Mouse (Mus musculus): Measurements from ENCODE around the gene Tomm22. TPM values are rescaled to one million over a fixed set of nuclear protein-coding genes. Genes with fewer than 3 reads are reported as not detected.

Tomm22 gene
- polyA plus RNA-seq, 1 experiment, result 65.2 TPM

- no peak for DNase-seq
- Histone ChIP-seq H3K4me3 (ENCODE audit: control insufficient read depth, insufficient read depth, low read length) (no peak overlapping the region), H3K4me1 (replicated peaks; ENCODE audit: control insufficient read depth, insufficient read depth, low read length) (peaks cover 13% of the 10 kb centered on the region), H3K27ac (ENCODE audit: control insufficient read depth, insufficient read depth, low read length) (no peak overlapping the region), H3K36me3 (ENCODE audit: control insufficient read depth, insufficient read depth, low read length) (no peaks in the 10 kb centered on the region), H3K27me3 (ENCODE audit: control insufficient read depth, insufficient read depth, low read length) (no peaks in the 10 kb centered on the region)
- no peak for TF ChIP-seq CTCF (IDR thresholded peaks at IDR 0.05; ENCODE audit: borderline replicate concordance, control insufficient read depth, extremely low read depth, insufficient read depth, low read length, poor library complexity)
- TF ChIP-seq POLR2A (IDR thresholded peaks at IDR 0.05; ENCODE audit: control insufficient read depth, extremely low read depth, insufficient read depth, low read length, poor library complexity), result no peak
- WGBS, result 98% methylated on average over 6 of the region's 6 CpGs
Measured at GRCm38 (mm10) chr15:79684616-79685015, 14.0 kb downstream of the Tomm22 start.

DNA sequence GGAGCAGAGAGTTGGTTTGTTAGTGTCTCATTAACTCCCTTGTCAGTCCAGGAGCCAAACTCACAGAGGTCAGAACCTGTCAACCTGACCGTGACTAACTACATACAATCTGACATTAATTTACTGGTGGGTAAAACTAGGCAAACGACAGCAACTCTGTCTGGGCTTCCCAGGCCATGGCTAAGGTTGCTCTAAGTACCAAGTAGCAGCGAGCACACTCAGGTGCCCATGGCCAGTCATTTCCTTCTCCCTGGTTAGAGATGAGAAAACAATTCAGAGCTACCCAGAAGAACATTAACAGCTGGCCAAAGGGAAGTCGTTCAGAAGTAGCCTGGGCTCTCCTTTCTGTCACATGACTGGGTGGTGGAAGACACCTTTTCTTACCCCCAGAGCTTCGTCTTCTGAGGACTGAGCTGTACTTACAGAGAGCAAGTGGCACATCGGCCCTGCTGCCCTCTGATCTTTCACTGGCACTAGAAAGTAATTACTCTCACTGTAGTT, 14.5 kb downstream of the Tomm22 start:
- no peak for DNase-seq
- peaks cover 16% of the 10 kb centered on the region for H3K4me1 ChIP-seq (replicated peaks; ENCODE audit: control insufficient read depth, insufficient read depth, low read length)
- no peak overlapping the region for H3K27ac ChIP-seq (ENCODE audit: control insufficient read depth, insufficient read depth, low read length)
- WGBS, result 23% methylated on average over 6 of the region's 6 CpGs
- H3K4me3 ChIP-seq (ENCODE audit: control insufficient read depth, insufficient read depth, low read length), result no peak overlapping the region
- H3K27me3 ChIP-seq (ENCODE audit: control insufficient read depth, insufficient read depth, low read length), result no peaks in the 10 kb centered on the region
- no peaks in the 10 kb centered on the region for H3K36me3 ChIP-seq (ENCODE audit: control insufficient read depth, insufficient read depth, low read length)
- no peak for TF ChIP-seq POLR2A (IDR thresholded peaks at IDR 0.05; ENCODE audit: control insufficient read depth, extremely low read depth, insufficient read depth, low read length, poor library complexity)
- TF ChIP-seq CTCF (IDR thresholded peaks at IDR 0.05; ENCODE audit: borderline replicate concordance, control insufficient read depth, extremely low read depth, insufficient read depth, low read length, poor library complexity), result no peak

- H3K4me1 ChIP-seq (replicated peaks; ENCODE audit: control insufficient read depth, insufficient read depth, low read length), result peaks cover 18% of the 10 kb centered on the region
- no peak for DNase-seq
- no peak overlapping the region for H3K27ac ChIP-seq (ENCODE audit: control insufficient read depth, insufficient read depth, low read length)
Measured at GRCm38 (mm10) chr15:79686046-79686869, 15.6 kb downstream of the Tomm22 start.

DNA sequence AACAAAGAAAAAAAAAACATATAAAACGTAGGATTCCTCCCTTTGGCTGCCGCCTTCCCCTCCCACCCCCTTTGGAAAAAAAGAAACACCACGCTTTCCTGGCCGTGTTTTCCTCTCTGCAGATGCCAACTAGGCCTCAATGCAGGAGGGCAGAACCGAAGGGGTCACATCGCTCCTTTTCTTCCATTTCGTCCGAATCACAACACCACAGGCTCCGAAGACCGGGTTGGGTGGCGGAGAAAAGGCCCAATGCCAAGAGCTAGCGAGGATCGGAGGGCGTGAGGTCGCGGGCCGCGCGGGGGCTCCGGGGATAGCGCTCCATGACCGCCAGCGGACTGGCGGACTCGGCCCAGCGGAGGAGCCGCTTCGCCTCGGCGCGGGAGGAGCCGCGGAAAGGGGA, 16.5 kb downstream of the Tomm22 start:
- Histone ChIP-seq H3K36me3 (ENCODE audit: control insufficient read depth, insufficient read depth, low read length) (no peaks in the 10 kb centered on the region), H3K27me3 (ENCODE audit: control insufficient read depth, insufficient read depth, low read length) (no peaks in the 10 kb centered on the region), H3K27ac (ENCODE audit: control insufficient read depth, insufficient read depth, low read length) (no peak overlapping the region), H3K4me1 (replicated peaks; ENCODE audit: control insufficient read depth, insufficient read depth, low read length) (peaks cover 24% of the 10 kb centered on the region), H3K4me3 (ENCODE audit: control insufficient read depth, insufficient read depth, low read length) (peak overlapping the region; percentile 93)
- no peak for DNase-seq
- WGBS, result under 1% methylated on average over 33 of the region's 33 CpGs
- TF ChIP-seq POLR2A (IDR thresholded peaks at IDR 0.05; ENCODE audit: control insufficient read depth, extremely low read depth, insufficient read depth, low read length, poor library complexity) (no peak), CTCF (IDR thresholded peaks at IDR 0.05; ENCODE audit: borderline replicate concordance, control insufficient read depth, extremely low read depth, insufficient read depth, low read length, poor library complexity) (no peak)

More at GRCm38 (mm10) chr15:79686046-79686869, 15.6 kb downstream of the Tomm22 start:
- Histone ChIP-seq H3K27me3 (ENCODE audit: control insufficient read depth, insufficient read depth, low read length) (no peaks in the 10 kb centered on the region), H3K4me3 (ENCODE audit: control insufficient read depth, insufficient read depth, low read length) (peak overlapping the region; percentile 14), H3K36me3 (ENCODE audit: control insufficient read depth, insufficient read depth, low read length) (no peaks in the 10 kb centered on the region)
- WGBS, result 17% methylated on average over 15 of the region's 15 CpGs
- TF ChIP-seq CTCF (IDR thresholded peaks at IDR 0.05; ENCODE audit: borderline replicate concordance, control insufficient read depth, extremely low read depth, insufficient read depth, low read length, poor library complexity) (no peak), POLR2A (IDR thresholded peaks at IDR 0.05; ENCODE audit: control insufficient read depth, extremely low read depth, insufficient read depth, low read length, poor library complexity) (no peak)

GRCm38 (mm10) chr15:79687646-79688267, 17.1 kb downstream of the Tomm22 start, which contains the start of gene Josd1:
TSS of gene Josd1 (minus strand) at chr15:79687919.
- peak; percentile 97 for DNase-seq
- H3K4me1 ChIP-seq (replicated peaks; ENCODE audit: control insufficient read depth, insufficient read depth, low read length), result peaks cover 24% of the 10 kb centered on the region
- H3K27ac ChIP-seq (ENCODE audit: control insufficient read depth, insufficient read depth, low read length), result peak within 1 kb of the TSS; percentile 89
- no peaks in the 10 kb centered on the region for H3K27me3 ChIP-seq (ENCODE audit: control insufficient read depth, insufficient read depth, low read length)
- peak; percentile 99 for TF ChIP-seq POLR2A (IDR thresholded peaks at IDR 0.05; ENCODE audit: control insufficient read depth, extremely low read depth, insufficient read depth, low read length, poor library complexity)
- TF ChIP-seq CTCF (IDR thresholded peaks at IDR 0.05; ENCODE audit: borderline replicate concordance, control insufficient read depth, extremely low read depth, insufficient read depth, low read length, poor library complexity), result peak; percentile 2; the same call in 1 of the 2 replicates
- under 1% methylated on average over 72 of the region's 72 CpGs for WGBS
- H3K36me3 ChIP-seq (ENCODE audit: control insufficient read depth, insufficient read depth, low read length), result no peaks in the 10 kb centered on the region
- H3K4me3 ChIP-seq (ENCODE audit: control insufficient read depth, insufficient read depth, low read length), result peak within 1 kb of the TSS; percentile 93

- WGBS, result 10% methylated on average over 8 of the region's 8 CpGs
Measured at GRCm38 (mm10) chr15:79688268-79688956, 17.8 kb downstream of the Tomm22 start.

More at GRCm38 (mm10) chr15:79688268-79688956, 17.8 kb downstream of the Tomm22 start:
- H3K36me3 ChIP-seq (ENCODE audit: control insufficient read depth, insufficient read depth, low read length), result no peaks in the 10 kb centered on the region
- peaks cover 24% of the 10 kb centered on the region for H3K4me1 ChIP-seq (replicated peaks; ENCODE audit: control insufficient read depth, insufficient read depth, low read length)
- no peak for DNase-seq
- H3K27ac ChIP-seq (ENCODE audit: control insufficient read depth, insufficient read depth, low read length), result peak overlapping the region; percentile 89
- H3K4me3 ChIP-seq (ENCODE audit: control insufficient read depth, insufficient read depth, low read length), result peak overlapping the region; percentile 93
- no peaks in the 10 kb centered on the region for H3K27me3 ChIP-seq (ENCODE audit: control insufficient read depth, insufficient read depth, low read length)
- no peak for TF ChIP-seq CTCF (IDR thresholded peaks at IDR 0.05; ENCODE audit: borderline replicate concordance, control insufficient read depth, extremely low read depth, insufficient read depth, low read length, poor library complexity)
- no peak for TF ChIP-seq POLR2A (IDR thresholded peaks at IDR 0.05; ENCODE audit: control insufficient read depth, extremely low read depth, insufficient read depth, low read length, poor library complexity)
